10 mouse cellular contexts compared by ENCODE assay signal in genomic region chr9:119631393-119631898, GRCm38 (mm10). TPM values are rescaled to one million over a fixed set of nuclear protein-coding genes. Genes with fewer than 3 reads are reported as not detected.
A peak's percentile ranks its signal among the peaks of the same experiment; 100 is the strongest.
DNase-seq lines count a peak whose midpoint lies in the region; ATAC-seq lines count a peak whose summit lies in the region.
"Had no signal": no experiment of that assay in that cellular context is flagged by ENCODE, and none has a peak within 500 bp of the region (broad histone marks: within the 10 kb centered on the region; RNA-seq: fewer than 3 reads in every experiment).

No protein-coding gene starts in this region.

- no peaks in the 10 kb centered on the region for H3K36me3 ChIP-seq in forebrain, embryonic 13.5 days (ENCODE audit: poor library complexity, severe bottlenecking)
- H3K36me3 ChIP-seq in forebrain, embryonic 12.5 days (replicated peaks), result no peaks in the 10 kb centered on the region
- no peaks in the 10 kb centered on the region for H3K36me3 ChIP-seq in hindbrain, embryonic 10.5 days
- no peaks in the 10 kb centered on the region for H3K36me3 ChIP-seq in hindbrain, embryonic 14.5 days (replicated peaks; ENCODE audit: control insufficient read depth, insufficient read depth)
- no peaks in the 10 kb centered on the region for H3K36me3 ChIP-seq in embryonic facial prominence, embryonic 11.5 days (replicated peaks; ENCODE audit: control insufficient read depth, insufficient read depth, low read depth, low read length)
- H3K36me3 ChIP-seq in limb, embryonic 11.5 days (ENCODE audit: control insufficient read depth, insufficient read depth, low read length), result no peaks in the 10 kb centered on the region
- no peaks in the 10 kb centered on the region for H3K36me3 ChIP-seq in intestine, embryonic 15.5 days
- H3K36me3 ChIP-seq: liver, embryonic 13.5 days had no signal

- no peak overlapping the region for H3K4me2 ChIP-seq in forebrain, embryonic 13.5 days
- H3K4me2 ChIP-seq in forebrain, embryonic 12.5 days, result no peak overlapping the region
- H3K4me2 ChIP-seq in hindbrain, embryonic 14.5 days (replicated peaks), result no peak overlapping the region
- no peak overlapping the region for H3K4me2 ChIP-seq in embryonic facial prominence, embryonic 11.5 days (ENCODE audit: low read depth, low read length)
- H3K4me2 ChIP-seq in limb, embryonic 11.5 days (ENCODE audit: low read depth, severe bottlenecking), result no peak overlapping the region
- H3K4me2 ChIP-seq in intestine, embryonic 15.5 days (replicated peaks), result no peak overlapping the region
- H3K4me2 ChIP-seq: liver, embryonic 13.5 days had no signal

- H3K27me3 ChIP-seq in forebrain, embryonic 13.5 days, result no peaks in the 10 kb centered on the region
- peaks cover 9% of the 10 kb centered on the region; the same call in 1 of the 2 replicates for H3K27me3 ChIP-seq in forebrain, embryonic 12.5 days
- H3K27me3 ChIP-seq in hindbrain, embryonic 10.5 days (ENCODE audit: insufficient read depth, poor library complexity, severe bottlenecking), result 0 out of 2 replicates have a peak, but pooled peaks cover 2% of the 10 kb centered on the region
- no peaks in the 10 kb centered on the region for H3K27me3 ChIP-seq in hindbrain, embryonic 14.5 days (ENCODE audit: control insufficient read depth, insufficient read depth, low read length)
- no peaks in the 10 kb centered on the region for H3K27me3 ChIP-seq in embryonic facial prominence, embryonic 11.5 days (ENCODE audit: control insufficient read depth, insufficient read depth, low read length)
- H3K27me3 ChIP-seq in limb, embryonic 11.5 days (ENCODE audit: control insufficient read depth, insufficient read depth, low read length), result no peaks in the 10 kb centered on the region
- H3K27me3 ChIP-seq in intestine, embryonic 15.5 days (replicated peaks), result no peaks in the 10 kb centered on the region

- H3K27ac ChIP-seq in forebrain, embryonic 13.5 days, result no peak overlapping the region
- H3K27ac ChIP-seq in forebrain, embryonic 12.5 days, result no peak overlapping the region
- H3K27ac ChIP-seq in hindbrain, embryonic 10.5 days, result peak overlapping the region; percentile 56
- no peak overlapping the region for H3K27ac ChIP-seq in hindbrain, embryonic 14.5 days
- H3K27ac ChIP-seq in embryonic facial prominence, embryonic 11.5 days (replicated peaks; ENCODE audit: low read depth, low read length), result no peak overlapping the region
- H3K27ac ChIP-seq in limb, embryonic 11.5 days (replicated peaks; ENCODE audit: low read depth, low read length), result no peak overlapping the region
- H3K27ac ChIP-seq in intestine, embryonic 15.5 days, result no peak overlapping the region
- H3K27ac ChIP-seq: liver, embryonic 13.5 days had no signal

- peaks cover 18% of the 10 kb centered on the region for H3K4me1 ChIP-seq in forebrain, embryonic 13.5 days
- peaks cover 16% of the 10 kb centered on the region for H3K4me1 ChIP-seq in forebrain, embryonic 12.5 days
- H3K4me1 ChIP-seq in hindbrain, embryonic 10.5 days (replicated peaks), result peaks cover 28% of the 10 kb centered on the region
- H3K4me1 ChIP-seq in hindbrain, embryonic 14.5 days (replicated peaks; ENCODE audit: control insufficient read depth, insufficient read depth, low read length), result 0 out of 2 replicates have a peak, but pooled peaks cover 5% of the 10 kb centered on the region
- peaks cover 5% of the 10 kb centered on the region for H3K4me1 ChIP-seq in embryonic facial prominence, embryonic 11.5 days (ENCODE audit: control insufficient read depth, insufficient read depth, low read length)
- H3K4me1 ChIP-seq in limb, embryonic 11.5 days (ENCODE audit: control insufficient read depth, insufficient read depth, low read length), result peaks cover 9% of the 10 kb centered on the region
- 0 out of 2 replicates have a peak, but pooled peaks cover 2% of the 10 kb centered on the region for H3K4me1 ChIP-seq in intestine, embryonic 15.5 days (replicated peaks)
- H3K4me1 ChIP-seq: liver, embryonic 13.5 days had no signal

- H3K9me3 ChIP-seq in forebrain, embryonic 13.5 days (replicated peaks), result no peaks in the 10 kb centered on the region
- no peaks in the 10 kb centered on the region for H3K9me3 ChIP-seq in forebrain, embryonic 12.5 days
- no peaks in the 10 kb centered on the region for H3K9me3 ChIP-seq in hindbrain, embryonic 10.5 days
- no peaks in the 10 kb centered on the region for H3K9me3 ChIP-seq in hindbrain, embryonic 14.5 days (ENCODE audit: control insufficient read depth, low read length)
- H3K9me3 ChIP-seq in embryonic facial prominence, embryonic 11.5 days (replicated peaks; ENCODE audit: control insufficient read depth, low read length), result no peaks in the 10 kb centered on the region
- H3K9me3 ChIP-seq in limb, embryonic 11.5 days (ENCODE audit: control insufficient read depth, low read length), result no peaks in the 10 kb centered on the region
- H3K9me3 ChIP-seq in intestine, embryonic 15.5 days, result no peaks in the 10 kb centered on the region
- H3K9me3 ChIP-seq: liver, embryonic 13.5 days had no signal

- peak; percentile 37 for DNase-seq in hindbrain, embryonic 10.5 days (ENCODE audit: low spot score)
- no peak for DNase-seq in hindbrain, embryonic 14.5 days (ENCODE audit: low spot score)
- DNase-seq in embryonic facial prominence, embryonic 11.5 days (ENCODE audit: low spot score), result no peak
- DNase-seq in limb, embryonic 11.5 days (ENCODE audit: low spot score), result peak; percentile 41
- no peak for DNase-seq in embryo, embryonic 10.5 days (ENCODE audit: low spot score)
- DNase-seq: liver, embryonic 13.5 days; thymus, postnatal 14 days had no signal

- no peak overlapping the region for H3K9ac ChIP-seq in forebrain, embryonic 13.5 days
- no peak overlapping the region for H3K9ac ChIP-seq in forebrain, embryonic 12.5 days
- no peak overlapping the region for H3K9ac ChIP-seq in hindbrain, embryonic 14.5 days
- H3K9ac ChIP-seq in embryonic facial prominence, embryonic 11.5 days (replicated peaks; ENCODE audit: low read length), result no peak overlapping the region
- no peak overlapping the region for H3K9ac ChIP-seq in limb, embryonic 11.5 days (ENCODE audit: low read length)
- no peak overlapping the region for H3K9ac ChIP-seq in intestine, embryonic 15.5 days
- H3K9ac ChIP-seq: liver, embryonic 13.5 days had no signal

- WGBS in forebrain, embryonic 13.5 days, result 74% methylated on average over 13 of the region's 13 CpGs
- WGBS in forebrain, embryonic 12.5 days, result 73% methylated on average over 13 of the region's 13 CpGs
- WGBS in hindbrain, embryonic 10.5 days, result 78% methylated on average over 13 of the region's 13 CpGs
- WGBS in hindbrain, embryonic 14.5 days, result 54% methylated on average over 13 of the region's 13 CpGs
- 63% methylated on average over 13 of the region's 13 CpGs for WGBS in embryonic facial prominence, embryonic 11.5 days
- 49% methylated on average over 13 of the region's 13 CpGs for WGBS in limb, embryonic 11.5 days
- 77% methylated on average over 13 of the region's 13 CpGs for WGBS in intestine, embryonic 15.5 days

- H3K4me3 ChIP-seq in forebrain, embryonic 13.5 days, result no peak overlapping the region
- H3K4me3 ChIP-seq in forebrain, embryonic 12.5 days (replicated peaks), result no peak overlapping the region
- H3K4me3 ChIP-seq in hindbrain, embryonic 10.5 days, result no peak overlapping the region
- no peak overlapping the region for H3K4me3 ChIP-seq in hindbrain, embryonic 14.5 days (replicated peaks; ENCODE audit: low read length)
- H3K4me3 ChIP-seq in embryonic facial prominence, embryonic 11.5 days (ENCODE audit: low read depth, low read length), result no peak overlapping the region
- H3K4me3 ChIP-seq in limb, embryonic 11.5 days (ENCODE audit: low read depth, low read length), result no peak overlapping the region
- H3K4me3 ChIP-seq in intestine, embryonic 15.5 days (replicated peaks), result no peak overlapping the region
- H3K4me3 ChIP-seq: liver, embryonic 13.5 days had no signal

- 0 out of 2 replicates have a peak, but pooled peaks have one; percentile 16 for ATAC-seq in forebrain, embryonic 13.5 days
- no peak for ATAC-seq in forebrain, embryonic 12.5 days (ENCODE audit: low FRiP score)
- no peak; the same call in 1 of the 2 replicates for ATAC-seq in hindbrain, embryonic 14.5 days (ENCODE audit: low FRiP score)
- ATAC-seq in embryonic facial prominence, embryonic 11.5 days (replicated peaks; ENCODE audit: insufficient number of reproducible peaks, low FRiP score, low TSS enrichment, low read depth), result peak; percentile 60
- no peak for ATAC-seq in limb, embryonic 11.5 days (ENCODE audit: insufficient number of reproducible peaks, low FRiP score, low TSS enrichment, low read depth)
- no peak for ATAC-seq in intestine, embryonic 15.5 days

RNA-seq across cellular contexts. Expression of gene Scn5a, which starts 52.6 kb away (rescaled TPM):
- polyA plus RNA-seq in forebrain, embryonic 13.5 days (2015; fragmentation: Nextera tagmentation; extraction: Ambion mirVana), result 0.83 and 1.3 TPM in 2 replicates
- 3.2 and 3.5 TPM in 2 replicates for polyA plus RNA-seq in forebrain, embryonic 12.5 days (2016; fragmentation: Nextera tagmentation; extraction: Ambion mirVana)
- 0.55 and 0.93 TPM in 2 replicates for polyA plus RNA-seq in hindbrain, embryonic 10.5 days (2016; fragmentation: Nextera tagmentation; extraction: Ambion mirVana)
- 0.12 and 0.20 TPM in 2 replicates for polyA plus RNA-seq in hindbrain, embryonic 14.5 days (2014; fragmentation: Nextera tagmentation; extraction: Ambion mirVana)
- 0.52 and 0.61 TPM in 2 replicates for polyA plus RNA-seq in embryonic facial prominence, embryonic 11.5 days (2014; fragmentation: Nextera tagmentation; extraction: Ambion mirVana)
- polyA plus RNA-seq in limb, embryonic 11.5 days (2014; fragmentation: Nextera tagmentation; extraction: Ambion mirVana), result 0.04 TPM in 1 of 2 replicates, not detected in the other
- 0.45 TPM in 2 replicates for polyA plus RNA-seq in intestine, embryonic 15.5 days (2015; fragmentation: Nextera tagmentation; extraction: Ambion mirVana)

Comparison
In these comparisons a context has a peak if more than half of its experiments do, and no peak if none do; other contexts are left out.
1. ATAC-seq: peak in forebrain, embryonic 13.5 days (single experiment) and embryonic facial prominence, embryonic 11.5 days (single experiment); none in forebrain, embryonic 12.5 days (single experiment), hindbrain, embryonic 14.5 days (single experiment), limb, embryonic 11.5 days (single experiment) and intestine, embryonic 15.5 days (single experiment).
2. DNase-seq: peak in hindbrain, embryonic 10.5 days (single experiment) and limb, embryonic 11.5 days (single experiment); none in hindbrain, embryonic 14.5 days (single experiment), embryonic facial prominence, embryonic 11.5 days (single experiment) and embryo, embryonic 10.5 days (single experiment).